Mouse (Mus musculus): ENCODE measurements around the gene Unc79. TPM values are rescaled to one million over a fixed set of nuclear protein-coding genes. Genes with fewer than 3 reads are reported as not detected.

Unc79 gene
- polyA plus RNA-seq, 1 experiment from 2014 or later = 11.3 TPM

- no peak for ATAC-seq (ENCODE audit: low FRiP score)
- DNase-seq (ENCODE audit: low spot score) = no peak
- H3K4me2 ChIP-seq (replicated peaks) = no peak overlapping the region
- H3K4me1 ChIP-seq (replicated peaks; ENCODE audit: control insufficient read depth, insufficient read depth, low read length) = no peaks in the 10 kb centered on the region
- H3K27ac ChIP-seq = no peak overlapping the region
- WGBS = 84% methylated on average over 17 of the region's 17 CpGs
- H3K27me3 ChIP-seq (ENCODE audit: control insufficient read depth, insufficient read depth, low read length) = no peaks in the 10 kb centered on the region
- H3K36me3 ChIP-seq (replicated peaks; ENCODE audit: control insufficient read depth, insufficient read depth) = peaks cover 80% of the 10 kb centered on the region
- no peaks in the 10 kb centered on the region for H3K9me3 ChIP-seq (ENCODE audit: control insufficient read depth, low read length)
- no peak overlapping the region for H3K9ac ChIP-seq
- H3K4me3 ChIP-seq (replicated peaks; ENCODE audit: low read length) = no peak overlapping the region
These were observed 181.0 kb downstream of the Unc79 start for GRCm38 (mm10) chr12:103129395-103130248.

- ATAC-seq (ENCODE audit: low FRiP score) (no peak), DNase-seq (ENCODE audit: low spot score) (no peak)
- no peak overlapping the region for H3K4me2 ChIP-seq (replicated peaks)
- H3K4me3 ChIP-seq (replicated peaks; ENCODE audit: low read length) = no peak overlapping the region
- no peaks in the 10 kb centered on the region for H3K9me3 ChIP-seq (ENCODE audit: control insufficient read depth, low read length)
- no peak overlapping the region for H3K9ac ChIP-seq
- 66% methylated on average over 6 of the region's 6 CpGs for WGBS
- H3K36me3 ChIP-seq (replicated peaks; ENCODE audit: control insufficient read depth, insufficient read depth) = peaks cover 89% of the 10 kb centered on the region
- H3K27ac ChIP-seq = no peak overlapping the region
- H3K27me3 ChIP-seq (ENCODE audit: control insufficient read depth, insufficient read depth, low read length) = no peaks in the 10 kb centered on the region
- no peaks in the 10 kb centered on the region for H3K4me1 ChIP-seq (replicated peaks; ENCODE audit: control insufficient read depth, insufficient read depth, low read length)
These were observed 182.8 kb downstream of the Unc79 start for GRCm38 (mm10) chr12:103131419-103131818.

- Histone ChIP-seq H3K27ac (no peak overlapping the region), H3K4me2 (replicated peaks) (no peak overlapping the region), H3K4me1 (replicated peaks; ENCODE audit: control insufficient read depth, insufficient read depth, low read length) (no peaks in the 10 kb centered on the region), H3K9me3 (ENCODE audit: control insufficient read depth, low read length) (0 out of 2 replicates have a peak, but pooled peaks cover 9% of the 10 kb centered on the region), H3K27me3 (ENCODE audit: control insufficient read depth, insufficient read depth, low read length) (no peaks in the 10 kb centered on the region), H3K36me3 (replicated peaks; ENCODE audit: control insufficient read depth, insufficient read depth) (peaks cover 35% of the 10 kb centered on the region), H3K9ac (no peak overlapping the region), H3K4me3 (replicated peaks; ENCODE audit: low read length) (no peak overlapping the region)
- peak; percentile 92 for DNase-seq (ENCODE audit: low spot score)
- 67% methylated on average over 9 of the region's 9 CpGs for WGBS
- no peak for ATAC-seq (ENCODE audit: low FRiP score)
These were observed 193.9 kb downstream of the Unc79 start for GRCm38 (mm10) chr12:103142550-103143010.

- Histone ChIP-seq H3K36me3 (replicated peaks; ENCODE audit: control insufficient read depth, insufficient read depth) (peaks cover 46% of the 10 kb centered on the region), H3K4me2 (replicated peaks) (no peak overlapping the region), H3K4me1 (replicated peaks; ENCODE audit: control insufficient read depth, insufficient read depth, low read length) (no peaks in the 10 kb centered on the region), H3K27ac (no peak overlapping the region), H3K9me3 (ENCODE audit: control insufficient read depth, low read length) (0 out of 2 replicates have a peak, but pooled peaks cover 9% of the 10 kb centered on the region), H3K4me3 (replicated peaks; ENCODE audit: low read length) (no peak overlapping the region), H3K9ac (no peak overlapping the region), H3K27me3 (ENCODE audit: control insufficient read depth, insufficient read depth, low read length) (no peaks in the 10 kb centered on the region)
- ATAC-seq (ENCODE audit: low FRiP score) (peak; percentile 73; the same call in 1 of the 2 replicates), DNase-seq (ENCODE audit: low spot score) (peak; percentile 73)
- WGBS = 30% methylated on average over 9 of the region's 9 CpGs
These were observed 195.3 kb downstream of the Unc79 start for GRCm38 (mm10) chr12:103143798-103144565.

- Histone ChIP-seq H3K27me3 (ENCODE audit: control insufficient read depth, insufficient read depth, low read length) (no peaks in the 10 kb centered on the region), H3K27ac (no peak overlapping the region), H3K4me2 (replicated peaks) (no peak overlapping the region), H3K4me3 (replicated peaks; ENCODE audit: low read length) (no peak overlapping the region), H3K9me3 (ENCODE audit: control insufficient read depth, low read length) (0 out of 2 replicates have a peak, but pooled peaks cover 9% of the 10 kb centered on the region), H3K9ac (no peak overlapping the region), H3K4me1 (replicated peaks; ENCODE audit: control insufficient read depth, insufficient read depth, low read length) (no peaks in the 10 kb centered on the region), H3K36me3 (replicated peaks; ENCODE audit: control insufficient read depth, insufficient read depth) (peaks cover 59% of the 10 kb centered on the region)
- DNase-seq (ENCODE audit: low spot score) = no peak
- WGBS = 80% methylated on average over 2 of the region's 2 CpGs
- ATAC-seq (ENCODE audit: low FRiP score) = no peak
These were observed 201.6 kb downstream of the Unc79 start for GRCm38 (mm10) chr12:103150247-103150646.

- 74% methylated on average over 2 of the region's 2 CpGs for WGBS
- Histone ChIP-seq H3K4me3 (replicated peaks; ENCODE audit: low read length) (no peak overlapping the region), H3K9me3 (ENCODE audit: control insufficient read depth, low read length) (no peaks in the 10 kb centered on the region), H3K4me1 (replicated peaks; ENCODE audit: control insufficient read depth, insufficient read depth, low read length) (no peaks in the 10 kb centered on the region), H3K4me2 (replicated peaks) (no peak overlapping the region), H3K27ac (no peak overlapping the region), H3K27me3 (ENCODE audit: control insufficient read depth, insufficient read depth, low read length) (no peaks in the 10 kb centered on the region), H3K36me3 (replicated peaks; ENCODE audit: control insufficient read depth, insufficient read depth) (peaks cover 29% of the 10 kb centered on the region), H3K9ac (no peak overlapping the region)
- ATAC-seq (ENCODE audit: low FRiP score) (no peak), DNase-seq (ENCODE audit: low spot score) (no peak)
These were observed 206.3 kb downstream of the Unc79 start for GRCm38 (mm10) chr12:103154927-103155326.

- Histone ChIP-seq H3K4me3 (replicated peaks; ENCODE audit: low read length) (no peak overlapping the region), H3K27me3 (ENCODE audit: control insufficient read depth, insufficient read depth, low read length) (no peaks in the 10 kb centered on the region), H3K4me1 (replicated peaks; ENCODE audit: control insufficient read depth, insufficient read depth, low read length) (no peaks in the 10 kb centered on the region), H3K9ac (no peak overlapping the region), H3K36me3 (replicated peaks; ENCODE audit: control insufficient read depth, insufficient read depth) (peaks cover 26% of the 10 kb centered on the region), H3K9me3 (ENCODE audit: control insufficient read depth, low read length) (no peaks in the 10 kb centered on the region), H3K27ac (no peak overlapping the region), H3K4me2 (replicated peaks) (no peak overlapping the region)
- WGBS = 69% methylated on average over 3 of the region's 3 CpGs
- DNase-seq (ENCODE audit: low spot score) (no peak), ATAC-seq (ENCODE audit: low FRiP score) (no peak; the same call in 1 of the 2 replicates)
These were observed 206.7 kb downstream of the Unc79 start for GRCm38 (mm10) chr12:103155406-103155805.

GRCm38 (mm10) chr12:103157129-103157910, 208.7 kb downstream of the Unc79 start:
- DNase-seq (ENCODE audit: low spot score) (peak; percentile 48), ATAC-seq (ENCODE audit: low FRiP score) (no peak)
- Histone ChIP-seq H3K4me2 (replicated peaks) (no peak overlapping the region), H3K4me3 (replicated peaks; ENCODE audit: low read length) (no peak overlapping the region), H3K36me3 (replicated peaks; ENCODE audit: control insufficient read depth, insufficient read depth) (peaks cover 30% of the 10 kb centered on the region), H3K9ac (no peak overlapping the region), H3K9me3 (ENCODE audit: control insufficient read depth, low read length) (no peaks in the 10 kb centered on the region), H3K27me3 (ENCODE audit: control insufficient read depth, insufficient read depth, low read length) (no peaks in the 10 kb centered on the region), H3K4me1 (replicated peaks; ENCODE audit: control insufficient read depth, insufficient read depth, low read length) (no peaks in the 10 kb centered on the region), H3K27ac (no peak overlapping the region)
- 57% methylated on average over 18 of the region's 18 CpGs for WGBS
